Comparison of ENCODE assay signal across 20 mouse cellular contexts in the genomic region with DNA sequence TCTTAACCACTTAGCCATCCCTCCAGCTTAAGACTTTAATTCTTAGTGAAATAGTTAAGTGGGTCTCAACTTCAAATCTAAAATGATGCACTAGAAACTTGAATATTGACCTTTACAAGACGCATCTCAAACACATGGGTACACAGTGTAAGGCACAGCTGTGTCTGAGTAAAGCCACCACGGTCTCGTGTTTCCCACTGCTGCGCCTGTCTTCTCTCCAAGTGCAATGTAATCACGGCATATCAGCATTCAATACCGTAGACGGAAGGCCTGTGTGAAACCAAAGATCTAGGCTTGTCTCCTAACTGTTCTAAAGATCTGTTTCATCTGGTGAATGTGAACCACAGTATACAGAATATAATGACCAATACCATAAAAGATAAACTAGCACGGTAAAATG. TPM values are rescaled to one million over a fixed set of nuclear protein-coding genes. Genes with fewer than 3 reads are reported as not detected.
DNase-seq lines count a peak whose midpoint lies in the region; ATAC-seq lines count a peak whose summit lies in the region.
"Had no signal": no experiment of that assay in that cellular context is flagged by ENCODE, and none has a peak within 500 bp of the region (broad histone marks: within the 10 kb centered on the region; RNA-seq: fewer than 3 reads in every experiment).

No protein-coding gene starts in this region.

- ATAC-seq in midbrain, embryonic 15.5 days (replicated peaks) = no peak
- ATAC-seq: activated CD4-positive, CD25-positive, alpha-beta regulatory T cell, adult 4 months; forebrain, embryonic 13.5 days; forebrain, embryonic 16.5 days; hindbrain, embryonic 16.5 days; intestine, embryonic 15.5 days had no signal

- no peak overlapping the region for H3K4me3 ChIP-seq in brown adipose tissue, adult 24 weeks (ENCODE audit: insufficient read depth, low read depth, low read length)
- no peak overlapping the region for H3K4me3 ChIP-seq in midbrain, embryonic 15.5 days
- H3K4me3 ChIP-seq: forebrain, embryonic 10.5 days; forebrain, embryonic 13.5 days; hindbrain, embryonic 10.5 days; hindbrain, embryonic 13.5 days; intestine, embryonic 15.5 days had no signal

- no peak overlapping the region for H3K4me2 ChIP-seq in midbrain, embryonic 15.5 days
- H3K4me2 ChIP-seq: forebrain, embryonic 13.5 days; heart, embryonic 11.5 days; hindbrain, embryonic 13.5 days; intestine, embryonic 15.5 days had no signal

- 0 out of 2 replicates have a peak overlapping the region, but pooled peaks have one; percentile 39 for H3K27ac ChIP-seq in brown adipose tissue, adult 24 weeks (replicated peaks; ENCODE audit: low read depth, low read length)
- no peak overlapping the region for H3K27ac ChIP-seq in midbrain, embryonic 15.5 days
- H3K27ac ChIP-seq: forebrain, embryonic 10.5 days; forebrain, embryonic 13.5 days; hindbrain, embryonic 10.5 days; hindbrain, embryonic 13.5 days; intestine, embryonic 15.5 days had no signal

- no peaks in the 10 kb centered on the region for H3K36me3 ChIP-seq in midbrain, embryonic 15.5 days (replicated peaks)
- H3K36me3 ChIP-seq: forebrain, embryonic 10.5 days; hindbrain, embryonic 10.5 days; hindbrain, embryonic 13.5 days; intestine, embryonic 15.5 days had no signal

- intact Hi-C loops in heart, postnatal 10 days (cut with DNase I) = no loop called here

- peaks cover 10% of the 10 kb centered on the region for H3K4me1 ChIP-seq in brown adipose tissue, adult 24 weeks (ENCODE audit: control insufficient read depth, insufficient read depth, insufficient read length, low read length)
- H3K4me1 ChIP-seq in midbrain, embryonic 15.5 days = no peaks in the 10 kb centered on the region
- H3K4me1 ChIP-seq: forebrain, embryonic 10.5 days; forebrain, embryonic 13.5 days; hindbrain, embryonic 10.5 days; hindbrain, embryonic 13.5 days; intestine, embryonic 15.5 days had no signal

- no peaks in the 10 kb centered on the region for H3K27me3 ChIP-seq in midbrain, embryonic 15.5 days (replicated peaks)
- H3K27me3 ChIP-seq: forebrain, embryonic 13.5 days; hindbrain, embryonic 13.5 days; intestine, embryonic 15.5 days had no signal

- 94% methylated on average over 8 of the region's 8 CpGs for WGBS in midbrain, embryonic 15.5 days

- DNase-seq in gastrocnemius, adult 18-20 months (ENCODE audit: low spot score) = peak; percentile 68
- DNase-seq in gastrocnemius, postnatal 10 days = no peak
- DNase-seq in heart, adult 11 months = peak; percentile 75
- DNase-seq in heart, postnatal 10 days = no peak
- DNase-seq: adrenal gland, adult 8-10 months; adrenal gland, postnatal 25 days; cerebellum, adult 9-10 months; cerebellum, postnatal 14 days; heart, postnatal 36 days had no signal

- no peak overlapping the region for H3K9ac ChIP-seq in midbrain, embryonic 15.5 days
- H3K9ac ChIP-seq: forebrain, embryonic 13.5 days; hindbrain, embryonic 13.5 days; intestine, embryonic 15.5 days had no signal

- H3K9me3 ChIP-seq in midbrain, embryonic 15.5 days = no peaks in the 10 kb centered on the region
- H3K9me3 ChIP-seq: forebrain, embryonic 10.5 days; forebrain, embryonic 13.5 days; hindbrain, embryonic 10.5 days; hindbrain, embryonic 13.5 days; intestine, embryonic 15.5 days had no signal

RNA-seq across cellular contexts. Expression of gene Slc16a10, which starts 33.1 kb away (rescaled TPM):
- total RNA-seq in gastrocnemius, adult 18-20 months (2021) = 10 to 100 TPM; 44.1 to 46.2 TPM
- total RNA-seq in gastrocnemius, postnatal 10 days (2021) = 10 to 100 TPM; 27.7 to 28.0 TPM
- 10 to 100 TPM; 13.4 to 16.2 TPM for total RNA-seq in heart, postnatal 10 days (2021)
- polyA plus RNA-seq in brown adipose tissue, adult 24 weeks (2012; ENCODE audit: insufficient read depth, insufficient read length, missing spikeins) = 15.4 and 16.1 TPM in 2 replicates
- 3.6 and 4.1 TPM in 2 replicates for polyA plus RNA-seq in midbrain, embryonic 15.5 days (2015; fragmentation: Nextera tagmentation; extraction: Ambion mirVana)

Comparison
In these comparisons a context has a peak if more than half of its experiments do, and no peak if none do; other contexts are left out.
1. DNase-seq: peak in gastrocnemius, adult 18-20 months (single experiment) and heart, adult 11 months (single experiment); none in gastrocnemius, postnatal 10 days (single experiment) and heart, postnatal 10 days (0 of 2).